Mouse (Mus musculus): ENCODE data around the gene Pcolce2. TPM values are rescaled to one million over a fixed set of nuclear protein-coding genes. Genes with fewer than 3 reads are reported as not detected.

The Pcolce2 gene
- total and polyA plus RNA-seq, 2 experiments from 2014 or later, result 2.6 to 3.4 TPM

DNA sequence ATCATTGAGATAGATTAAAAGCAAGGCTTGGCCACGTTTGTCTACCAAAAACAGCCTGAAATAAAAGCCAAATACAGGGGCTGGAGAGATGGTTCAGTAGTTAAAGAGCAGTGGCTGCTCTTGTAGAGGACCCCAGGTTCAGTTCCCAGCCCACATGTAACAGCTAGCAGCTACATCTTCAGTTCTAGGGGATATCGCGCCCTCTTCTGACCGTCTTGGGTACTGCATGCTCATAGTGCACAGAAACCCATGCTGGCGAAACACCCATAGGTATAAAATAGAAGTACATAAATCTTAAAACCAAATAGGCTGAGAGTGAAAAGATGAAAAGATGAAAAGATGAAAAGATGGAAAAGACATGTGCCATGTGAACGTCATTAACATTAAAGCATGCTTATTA is 35.4 kb downstream of the Pcolce2 start:
- Histone ChIP-seq H3K4me3 (ENCODE audit: low read depth, low read length) (no peak overlapping the region), H3K36me3 (replicated peaks; ENCODE audit: control insufficient read depth, insufficient read depth, low read length) (no peaks in the 10 kb centered on the region), H3K4me1 (ENCODE audit: control insufficient read depth, insufficient read depth) (peaks cover 3% of the 10 kb centered on the region; the same call in 1 of the 2 replicates), H3K4me2 (ENCODE audit: low read depth, low read length) (no peak overlapping the region), H3K9me3 (replicated peaks; ENCODE audit: control insufficient read depth, low read length) (no peaks in the 10 kb centered on the region), H3K27me3 (ENCODE audit: control insufficient read depth, insufficient read depth, low read length) (no peaks in the 10 kb centered on the region), H3K27ac (ENCODE audit: low read depth) (no peak overlapping the region), H3K9ac (replicated peaks; ENCODE audit: low read depth, low read length) (no peak overlapping the region)
- no peak for ATAC-seq (ENCODE audit: insufficient read depth, low read depth)
- 83% methylated on average over 6 of the region's 6 CpGs for WGBS
- DNase-seq (ENCODE audit: low spot score), result no peak
- TF ChIP-seq EP300 (IDR thresholded peaks at IDR 0.05; ENCODE audit: low read depth) (no peak), CTCF (IDR thresholded peaks at IDR 0.05; ENCODE audit: low read depth) (no peak)

GRCm38 (mm10) chr9:95675064-95675699 is 37.8 kb downstream of the Pcolce2 start:
- TF ChIP-seq EP300 (IDR thresholded peaks at IDR 0.05; ENCODE audit: low read depth), result peak; percentile 75; the same call in 1 of the 2 replicates
- TF ChIP-seq CTCF (IDR thresholded peaks at IDR 0.05; ENCODE audit: low read depth), result peak; percentile 43
- H3K9me3 ChIP-seq (replicated peaks; ENCODE audit: control insufficient read depth, low read length), result no peaks in the 10 kb centered on the region
- peak; percentile 71 for DNase-seq (ENCODE audit: low spot score)
- H3K4me1 ChIP-seq (ENCODE audit: control insufficient read depth, insufficient read depth), result no peaks in the 10 kb centered on the region
- H3K4me2 ChIP-seq (ENCODE audit: low read depth, low read length), result peak overlapping the region; percentile 44
- H3K27me3 ChIP-seq (ENCODE audit: control insufficient read depth, insufficient read depth, low read length), result no peaks in the 10 kb centered on the region
- H3K27ac ChIP-seq (ENCODE audit: low read depth), result peak overlapping the region; percentile 83
- ATAC-seq (ENCODE audit: insufficient read depth, low read depth), result peak; percentile 93
- H3K9ac ChIP-seq (replicated peaks; ENCODE audit: low read depth, low read length), result no peak overlapping the region
- H3K4me3 ChIP-seq (ENCODE audit: low read depth, low read length), result 0 out of 2 replicates have a peak overlapping the region, but pooled peaks have one; percentile 18
- WGBS, result 25% methylated on average over 9 of the region's 9 CpGs
- H3K36me3 ChIP-seq (replicated peaks; ENCODE audit: control insufficient read depth, insufficient read depth, low read length), result no peaks in the 10 kb centered on the region

DNA sequence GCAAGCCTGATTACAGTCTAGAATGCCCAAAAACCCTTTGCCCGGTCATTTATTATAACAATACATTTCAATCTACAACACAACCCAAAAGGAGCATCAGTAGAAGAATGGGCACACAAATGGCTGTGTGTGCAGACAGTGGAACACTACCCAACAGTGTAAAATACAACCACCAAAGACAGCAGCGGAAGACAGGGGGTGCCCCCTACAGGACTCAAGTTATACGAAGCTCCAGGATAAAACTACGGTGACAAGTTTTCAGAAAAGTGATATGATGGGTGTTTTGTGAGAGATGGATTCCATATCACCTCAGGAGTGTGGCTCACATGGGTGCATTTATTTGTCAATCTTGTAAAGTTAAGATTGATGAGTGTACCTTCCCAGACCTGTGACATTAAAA is 38.6 kb downstream of the Pcolce2 start:
- TF ChIP-seq EP300 (IDR thresholded peaks at IDR 0.05; ENCODE audit: low read depth) (no peak), CTCF (IDR thresholded peaks at IDR 0.05; ENCODE audit: low read depth) (peak; percentile 7; the same call in 1 of the 2 replicates)
- H3K9ac ChIP-seq (replicated peaks; ENCODE audit: low read depth, low read length), result no peak overlapping the region
- no peak overlapping the region for H3K4me2 ChIP-seq (ENCODE audit: low read depth, low read length)
- WGBS, result 90% methylated on average over 4 of the region's 4 CpGs
- no peak for DNase-seq (ENCODE audit: low spot score)
- H3K4me1 ChIP-seq (ENCODE audit: control insufficient read depth, insufficient read depth), result no peaks in the 10 kb centered on the region
- no peak for ATAC-seq (ENCODE audit: insufficient read depth, low read depth)
- no peaks in the 10 kb centered on the region for H3K9me3 ChIP-seq (replicated peaks; ENCODE audit: control insufficient read depth, low read length)
- no peaks in the 10 kb centered on the region for H3K36me3 ChIP-seq (replicated peaks; ENCODE audit: control insufficient read depth, insufficient read depth, low read length)
- H3K4me3 ChIP-seq (ENCODE audit: low read depth, low read length), result no peak overlapping the region
- no peaks in the 10 kb centered on the region for H3K27me3 ChIP-seq (ENCODE audit: control insufficient read depth, insufficient read depth, low read length)
- H3K27ac ChIP-seq (ENCODE audit: low read depth), result peak overlapping the region; percentile 83; the same call in 1 of the 2 replicates

DNA sequence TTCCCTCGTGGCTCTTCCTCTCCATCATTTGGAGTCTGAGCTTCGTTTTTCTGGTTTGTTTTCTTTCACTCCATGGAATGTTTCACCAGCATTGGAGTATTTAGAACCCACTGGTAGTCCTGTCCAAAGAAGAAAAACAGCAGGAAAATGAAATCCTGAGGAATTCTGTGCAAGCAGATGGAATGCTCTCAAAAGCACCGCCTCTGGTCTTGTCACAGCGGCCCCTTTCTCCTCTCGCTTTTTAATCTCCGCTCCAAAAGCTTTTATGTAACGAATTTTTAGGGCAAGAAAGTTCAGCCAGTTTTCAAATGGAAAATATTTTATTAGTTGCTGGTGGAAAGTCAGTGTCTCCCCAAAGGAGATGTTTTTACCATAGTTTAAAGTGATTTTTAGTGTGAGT is 42.6 kb downstream of the Pcolce2 start:
- H3K36me3 ChIP-seq (replicated peaks; ENCODE audit: control insufficient read depth, insufficient read depth, low read length), result no peaks in the 10 kb centered on the region
- H3K4me3 ChIP-seq (ENCODE audit: low read depth, low read length), result no peak overlapping the region
- H3K27me3 ChIP-seq (ENCODE audit: control insufficient read depth, insufficient read depth, low read length), result no peaks in the 10 kb centered on the region
- ATAC-seq (ENCODE audit: insufficient read depth, low read depth) (no peak), DNase-seq (ENCODE audit: low spot score) (no peak)
- H3K9ac ChIP-seq (replicated peaks; ENCODE audit: low read depth, low read length), result no peak overlapping the region
- no peaks in the 10 kb centered on the region for H3K9me3 ChIP-seq (replicated peaks; ENCODE audit: control insufficient read depth, low read length)
- H3K27ac ChIP-seq (ENCODE audit: low read depth), result no peak overlapping the region
- no peak overlapping the region for H3K4me2 ChIP-seq (ENCODE audit: low read depth, low read length)
- no peak for TF ChIP-seq EP300 (IDR thresholded peaks at IDR 0.05; ENCODE audit: low read depth)
- TF ChIP-seq CTCF (IDR thresholded peaks at IDR 0.05; ENCODE audit: low read depth), result no peak
- 68% methylated on average over 7 of the region's 7 CpGs for WGBS
- H3K4me1 ChIP-seq (ENCODE audit: control insufficient read depth, insufficient read depth), result no peaks in the 10 kb centered on the region

DNA sequence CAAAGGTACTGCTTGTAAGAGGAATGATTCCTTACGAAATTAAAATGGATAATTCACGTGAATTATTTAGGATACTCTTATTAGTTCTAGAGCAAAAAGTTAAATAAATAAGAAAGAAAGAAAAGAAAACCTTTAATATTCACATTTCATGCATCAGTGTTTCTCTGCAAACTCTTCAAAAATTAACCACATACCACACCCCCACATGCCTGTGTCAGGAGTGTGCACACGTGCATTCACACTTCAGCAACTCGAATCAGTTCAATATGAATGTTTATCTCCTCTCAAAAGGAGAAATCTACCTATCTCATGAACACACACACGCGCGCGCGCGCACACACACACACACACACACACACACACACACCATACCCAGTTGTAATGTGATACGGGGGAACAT is 43.3 kb downstream of the Pcolce2 start:
- WGBS, result 88% methylated on average over 11 of the region's 11 CpGs

More for the DNA sequence above, 43.3 kb downstream of the Pcolce2 start:
- Histone ChIP-seq H3K27ac (ENCODE audit: low read depth) (no peak overlapping the region), H3K36me3 (replicated peaks; ENCODE audit: control insufficient read depth, insufficient read depth, low read length) (no peaks in the 10 kb centered on the region), H3K4me1 (ENCODE audit: control insufficient read depth, insufficient read depth) (no peaks in the 10 kb centered on the region), H3K9me3 (replicated peaks; ENCODE audit: control insufficient read depth, low read length) (no peaks in the 10 kb centered on the region), H3K27me3 (ENCODE audit: control insufficient read depth, insufficient read depth, low read length) (no peaks in the 10 kb centered on the region), H3K4me3 (ENCODE audit: low read depth, low read length) (no peak overlapping the region), H3K9ac (replicated peaks; ENCODE audit: low read depth, low read length) (no peak overlapping the region), H3K4me2 (ENCODE audit: low read depth, low read length) (no peak overlapping the region)
- ATAC-seq (ENCODE audit: insufficient read depth, low read depth) (no peak), DNase-seq (ENCODE audit: low spot score) (no peak)
- TF ChIP-seq CTCF (IDR thresholded peaks at IDR 0.05; ENCODE audit: low read depth), result no peak
- TF ChIP-seq EP300 (IDR thresholded peaks at IDR 0.05; ENCODE audit: low read depth), result no peak

Data from heart, postnatal 0 days (tissue).